Mouse (Mus musculus) cerebellum, adult 11 months (tissue): Measurements from ENCODE around the gene Grik3.

Experiments
- DNase-seq: peaks from one replicate; pipeline ENCODE4 v3.0.0; 2022

The Grik3 gene

DNA sequence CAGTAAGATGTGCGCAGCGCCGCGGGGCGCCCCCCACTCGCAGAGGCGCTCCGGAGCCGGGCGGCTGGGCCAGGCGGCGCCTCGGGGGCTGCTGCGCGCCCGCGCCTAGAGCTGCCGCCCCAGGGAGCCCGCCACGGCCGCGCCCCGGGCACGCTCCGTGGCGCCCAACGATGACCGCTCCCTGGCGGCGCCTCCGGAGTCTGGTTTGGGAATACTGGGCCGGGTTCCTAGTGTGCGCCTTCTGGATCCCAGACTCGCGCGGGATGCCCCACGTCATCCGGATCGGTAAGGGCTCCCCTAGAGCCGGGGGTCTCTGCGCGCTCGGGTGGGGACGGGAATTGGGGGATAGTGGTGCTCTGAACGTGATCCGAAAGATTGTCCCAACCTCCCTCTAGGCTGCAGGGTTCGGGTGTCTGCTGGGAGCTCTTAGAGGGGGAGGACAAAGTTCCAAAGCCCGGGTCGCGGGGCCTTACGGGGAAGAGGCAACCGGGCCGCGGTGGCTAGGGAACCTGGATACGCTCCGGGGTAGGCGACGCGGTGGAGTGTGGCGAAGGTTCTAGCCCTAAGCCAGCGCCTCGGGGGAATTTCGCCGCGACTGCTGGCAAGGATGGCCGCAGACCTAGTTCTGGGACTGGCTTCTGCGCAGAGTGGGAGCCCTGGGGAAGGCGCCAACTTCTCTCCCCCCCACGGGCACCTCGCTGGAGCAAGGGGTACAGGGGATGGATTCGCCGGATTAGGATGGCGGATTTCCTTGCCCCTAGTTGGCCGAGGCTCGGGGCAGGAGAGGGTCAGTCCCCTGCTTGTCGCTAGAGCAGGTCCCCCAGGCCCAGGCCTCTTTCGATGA, at the start of gene Grik3:
Gene Grik3 (plus strand): TSS at position 40 of the 844 bp plus-strand sequence.
- no peak for DNase-seq

GRCm38 (mm10) chr4:125441821-125442220, 48.7 kb upstream of the Grik3 start:
- DNase-seq, result no peak

GRCm38 (mm10) chr4:125444366-125444765, 46.1 kb upstream of the Grik3 start:
- DNase-seq, result no peak

- DNase-seq, result no peak
These were observed 39.7 kb upstream of the Grik3 start for GRCm38 (mm10) chr4:125450602-125451321.

- no peak for DNase-seq
These were observed 38.7 kb upstream of the Grik3 start for GRCm38 (mm10) chr4:125451821-125452220.

DNA sequence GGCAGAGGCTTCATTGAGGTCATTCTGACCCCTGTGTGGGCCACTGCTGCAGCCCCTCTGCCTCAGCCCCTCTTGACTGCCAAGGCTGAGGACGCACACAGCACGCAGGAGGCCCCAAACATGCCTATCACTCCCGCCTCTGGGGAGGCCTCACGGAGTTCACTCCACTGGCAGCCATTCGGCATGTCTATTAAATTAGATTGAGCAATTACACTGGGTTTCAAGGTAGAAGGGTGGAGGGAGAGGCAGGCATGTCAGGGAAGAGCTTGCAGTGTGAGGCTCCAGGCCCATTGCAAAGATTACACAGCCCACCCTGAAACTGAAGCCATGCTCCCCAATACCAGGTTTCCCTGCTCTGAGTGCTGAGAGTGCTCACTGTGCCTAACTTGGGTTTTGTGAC, 34.0 kb upstream of the Grik3 start:
- no peak for DNase-seq

- DNase-seq, result no peak
These were observed 33.1 kb upstream of the Grik3 start for GRCm38 (mm10) chr4:125457152-125458093.

DNA sequence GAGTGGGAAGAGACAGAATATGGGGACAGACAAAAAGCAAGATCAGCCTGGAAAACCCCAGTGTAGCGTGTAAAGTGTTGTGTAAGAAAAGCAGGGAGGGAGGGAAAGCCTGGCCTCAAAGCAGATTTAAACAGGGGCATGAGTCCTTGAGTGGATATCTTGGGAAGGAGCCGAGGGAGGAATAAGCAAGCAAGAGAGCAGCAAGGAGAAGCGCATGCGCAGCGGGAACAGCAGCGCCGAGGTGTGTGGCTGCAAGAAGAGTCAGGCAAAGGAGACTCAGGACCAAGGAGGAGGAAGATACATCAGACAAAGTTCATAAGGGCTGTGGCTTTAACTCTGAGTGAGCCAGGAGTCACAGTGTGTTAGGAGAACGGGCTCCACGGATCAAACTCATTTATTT, 30.7 kb upstream of the Grik3 start:
- no peak for DNase-seq

- no peak for DNase-seq
These were observed 20.7 kb upstream of the Grik3 start for GRCm38 (mm10) chr4:125469711-125470372.

DNA sequence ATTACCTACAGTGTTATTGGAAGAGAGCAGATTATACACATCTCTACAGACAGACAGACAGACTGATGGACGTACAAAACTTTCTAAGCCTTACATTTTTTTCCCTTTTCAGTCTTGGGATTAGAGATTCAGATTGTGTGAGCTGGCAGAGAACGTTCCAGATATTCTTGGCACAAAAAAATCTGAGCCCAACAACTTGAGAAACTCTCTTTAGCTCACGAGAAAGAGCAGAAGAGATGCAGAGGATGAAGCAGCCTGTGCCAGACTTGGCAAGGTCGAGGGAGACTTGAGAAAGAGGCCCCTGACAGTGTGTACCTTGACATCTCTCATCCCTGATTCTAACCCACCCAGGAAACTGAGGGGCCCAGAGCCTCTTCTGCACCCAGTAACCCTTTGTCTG, 15.6 kb upstream of the Grik3 start:
- DNase-seq, result no peak

GRCm38 (mm10) chr4:125478071-125478470, 12.4 kb upstream of the Grik3 start:
- DNase-seq, result no peak

DNA sequence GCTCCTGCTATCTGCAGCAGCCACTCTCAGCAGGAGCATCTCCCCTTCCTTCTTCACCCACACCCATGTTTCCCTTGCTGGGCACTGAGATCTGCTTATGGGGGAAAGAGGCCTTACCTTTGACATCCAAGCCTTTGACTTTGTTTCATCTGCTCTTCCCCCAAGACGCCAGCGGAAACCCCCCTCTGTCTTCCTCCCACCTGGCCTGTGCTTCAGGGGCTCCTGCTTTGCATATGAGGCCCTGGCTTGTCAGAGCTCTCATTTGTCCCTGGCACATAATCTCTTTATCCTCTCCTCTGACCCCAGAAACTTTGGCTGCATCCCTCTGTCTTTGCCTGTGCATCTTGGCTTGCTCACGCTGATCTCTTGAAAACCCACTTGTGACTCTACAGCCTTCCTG, 9.2 kb upstream of the Grik3 start:
- no peak for DNase-seq

- DNase-seq, result no peak
These were observed 6.4 kb upstream of the Grik3 start for GRCm38 (mm10) chr4:125484131-125484530.

DNA sequence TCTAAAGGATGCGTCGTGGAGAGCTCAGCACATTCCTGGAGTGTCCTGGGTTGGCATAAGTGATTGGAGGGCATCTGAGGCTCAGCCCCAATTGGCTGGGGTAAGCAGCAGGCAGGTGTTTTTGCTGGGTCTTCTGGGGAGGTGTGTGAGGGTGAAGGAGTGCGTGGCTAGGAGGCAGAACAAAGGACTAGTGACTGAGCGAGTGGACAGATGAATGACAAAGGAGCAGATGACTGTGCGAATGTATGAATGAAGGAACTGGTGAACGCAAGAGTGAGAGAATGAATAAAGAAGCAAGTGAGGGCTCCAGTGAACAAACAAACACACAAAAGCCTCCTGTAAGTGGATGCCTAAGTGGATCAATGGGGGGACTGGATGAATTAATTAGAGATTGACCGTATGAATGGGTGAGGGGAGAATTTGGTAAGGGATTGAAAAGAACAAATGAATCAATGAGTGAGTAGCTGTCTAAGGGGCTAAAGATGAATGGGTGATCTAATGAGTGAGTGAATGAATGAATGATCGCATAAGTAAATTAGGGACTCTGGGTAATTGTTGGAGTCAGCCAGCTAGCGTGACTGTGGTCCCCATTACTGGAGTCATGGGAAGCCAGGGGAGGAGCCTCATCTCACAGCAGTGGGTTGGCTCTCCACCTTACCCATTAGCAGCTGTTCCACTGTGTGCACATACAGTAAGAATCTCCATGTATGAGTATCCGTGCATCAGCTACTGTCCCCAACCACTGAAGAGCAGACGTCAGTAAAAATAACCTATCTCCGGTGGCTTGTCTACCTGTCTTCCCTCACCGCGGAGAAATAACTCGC, 4.9 kb upstream of the Grik3 start:
- no peak for DNase-seq

GRCm38 (mm10) chr4:125486616-125487015, 3.9 kb upstream of the Grik3 start:
- no peak for DNase-seq

- no peak for DNase-seq
These were observed 3.5 kb upstream of the Grik3 start for GRCm38 (mm10) chr4:125487031-125487430.

DNA sequence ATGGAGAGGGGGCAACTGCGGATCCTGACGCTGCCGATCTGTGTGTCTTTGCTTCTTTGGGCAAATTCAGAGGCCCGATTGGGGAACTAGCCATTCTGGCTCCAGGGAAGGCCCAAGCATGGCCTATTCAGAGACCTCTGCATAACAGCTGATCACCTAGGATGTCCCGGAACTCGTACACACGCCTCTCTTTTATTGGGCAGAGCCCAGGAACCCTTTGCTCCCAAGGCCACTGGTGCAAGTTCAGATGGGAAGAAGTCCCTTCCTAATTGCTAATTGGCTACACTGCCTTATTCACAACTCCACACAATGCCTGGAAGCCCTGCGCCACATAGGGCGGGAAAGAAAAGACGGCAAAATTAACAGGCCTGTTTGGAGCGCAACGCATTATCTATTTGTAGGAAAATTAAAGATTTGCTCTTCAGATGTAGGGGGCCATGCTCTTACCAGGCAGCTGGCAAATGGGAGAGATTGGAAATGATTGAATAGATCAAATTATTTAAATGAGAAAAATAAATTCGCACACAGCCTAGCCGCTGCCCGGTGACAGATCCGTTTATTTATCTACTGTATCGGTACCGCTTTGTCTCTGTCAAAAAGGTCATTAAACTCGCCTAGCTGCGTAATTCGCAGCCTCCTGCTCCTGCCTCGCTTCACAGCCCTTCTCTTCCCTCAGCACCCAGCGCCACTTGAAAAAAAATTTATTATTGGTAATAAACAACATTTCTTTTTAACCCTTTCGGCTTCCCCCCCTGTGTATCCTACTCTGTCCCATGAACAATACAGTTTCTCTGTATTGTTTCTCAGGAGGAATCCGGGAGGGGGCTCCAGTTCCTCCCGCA, 1.5 kb upstream of the Grik3 start:
- no peak for DNase-seq

DNA sequence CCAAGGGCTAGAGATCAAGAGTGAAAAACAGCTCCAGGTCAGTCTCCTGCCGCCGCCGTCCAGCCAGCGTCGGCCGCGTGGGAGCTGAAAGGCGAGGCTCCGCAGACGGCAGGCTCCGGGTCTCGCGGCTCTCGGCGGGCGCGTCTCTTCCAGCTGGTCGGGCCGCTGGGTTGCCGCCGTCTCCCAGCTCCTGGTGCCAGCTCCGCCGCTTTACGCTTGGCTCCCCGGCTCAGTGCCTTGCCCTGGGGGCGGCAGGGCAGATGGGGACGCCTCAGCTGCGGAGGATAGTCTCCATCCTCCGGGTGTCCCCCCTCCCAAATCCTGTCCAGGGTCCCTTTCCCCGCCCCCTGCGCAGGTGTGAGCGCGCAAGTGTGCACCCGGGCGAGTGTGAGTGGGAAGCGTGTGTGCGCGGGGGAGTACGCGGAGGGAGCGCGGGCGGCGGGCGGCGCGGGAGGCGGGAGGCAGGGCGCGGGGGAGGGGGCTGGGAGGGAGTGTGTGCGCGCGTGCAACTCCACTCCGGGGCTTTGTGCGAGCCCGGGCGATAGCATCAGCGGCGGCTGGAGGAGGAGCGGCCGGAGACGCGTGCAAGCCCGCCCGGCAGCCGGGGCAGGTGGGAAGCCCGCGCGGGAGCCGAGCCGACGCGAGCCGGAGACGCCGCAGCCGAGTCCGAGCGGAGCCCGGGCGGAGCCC, 454 bp upstream of the Grik3 start:
- DNase-seq, result no peak

DNA sequence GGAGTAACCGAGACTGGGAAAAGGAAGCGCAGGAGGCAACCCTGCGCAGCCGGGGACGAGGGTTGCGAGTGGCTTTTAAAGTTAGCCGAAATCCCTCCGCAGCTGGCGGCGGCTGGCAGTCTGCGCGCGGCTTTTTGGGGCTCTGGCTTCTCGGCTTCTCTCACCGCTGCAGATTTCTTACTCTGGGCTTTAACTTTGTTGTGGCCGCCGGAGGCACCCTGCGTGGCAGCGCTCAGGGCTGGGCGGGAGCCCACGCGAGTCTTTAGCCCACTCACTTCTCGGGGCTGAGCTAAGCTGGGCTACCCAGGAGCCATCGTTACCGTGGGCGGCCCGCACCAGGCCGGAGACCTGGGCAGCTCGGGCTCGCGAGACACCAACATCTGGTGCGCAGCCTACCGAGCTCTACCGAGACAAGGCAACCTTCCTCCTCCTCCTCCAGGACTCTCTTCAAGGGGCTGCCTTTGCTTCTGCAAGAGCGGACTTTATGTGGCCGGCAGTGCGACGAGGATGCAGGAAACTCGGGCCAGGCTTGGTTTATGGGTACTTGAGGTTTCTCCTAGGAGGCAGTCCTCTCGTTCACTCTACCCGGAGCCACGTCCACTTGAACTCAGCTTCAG, 1.1 kb downstream of the Grik3 start:
- no peak for DNase-seq

- DNase-seq, result no peak
These were observed 1.6 kb downstream of the Grik3 start for GRCm38 (mm10) chr4:125492122-125492505.
